Mouse (Mus musculus) CH12.LX (cell line): ENCODE measurements at regions not wholly inside any gene's neighbourhood (a gene's known extent, or its start where the extent isn't known, plus 50 kb on each side); places are given as distances from the start of the nearest gene placed in this dataset.

ENCODE experiments used
- DNase-seq: peaks from one replicate; pipeline ENCODE4 v3.0.0-alpha.2; 2013; ENCODE audit errors: extremely low read depth
- H3K27ac ChIP-seq: 2 replicates; pipeline ENCODE4 v1.5.1; 2012; ENCODE audit warnings: low read depth, mild to moderate bottlenecking, control low read depth, moderate library complexity; ENCODE audit not compliant: insufficient read depth
- H3K27me3 ChIP-seq: replicated peaks from 2 replicates; pipeline ENCODE3; 2012; ENCODE audit warnings: inconsistent platforms
- H3K36me3 ChIP-seq, 2 experiments: replicated peaks in 1 of 2; 2 replicates each; pipeline versions ENCODE3 to v1.6.1; 2012; ENCODE audit warnings: inconsistent platforms in 1 of 2, low read length in 1 of 2, mild to moderate bottlenecking in 1 of 2, mixed read lengths in 1 of 2, moderate library complexity in 1 of 2; ENCODE audit not compliant: control insufficient read depth in 1 of 2, insufficient read depth in 1 of 2
- H3K4me1 ChIP-seq, 2 experiments: 2 replicates each; pipeline ENCODE4 v1.6.1; 2012; ENCODE audit warnings: inconsistent platforms in 1 of 2, moderate library complexity in 1 of 2; ENCODE audit not compliant: insufficient read depth in 2 of 2, control insufficient read depth in 1 of 2
- H3K4me2 ChIP-seq: 2 replicates; pipeline ENCODE4 v1.6.1; 2012; ENCODE audit warnings: low read depth, mild to moderate bottlenecking, control low read depth; ENCODE audit not compliant: poor library complexity, insufficient read depth, severe bottlenecking
- H3K4me3 ChIP-seq, 3 experiments: fragments of 150-350 bp in 1 of 3; sonication (generic) in 1 of 3; replicated peaks in 1 of 3; 2 replicates each; pipeline versions ENCODE3 to v1.5.1; 2011 to 2012; ENCODE audit warnings: low read depth in 2 of 3, low read length in 2 of 3, mild to moderate bottlenecking in 2 of 3, moderate library complexity in 2 of 3, control low read depth in 1 of 3, improper control_type of control experiment in 1 of 3, inconsistent platforms in 1 of 3, mixed read lengths in 1 of 3; ENCODE audit not compliant: poor library complexity in 1 of 3
- H3K79me2 ChIP-seq: replicated peaks from 2 replicates; pipeline ENCODE4 v1.6.1; 2012; ENCODE audit warnings: mild to moderate bottlenecking, moderate library complexity; ENCODE audit not compliant: control insufficient read depth, poor library complexity, insufficient read depth, severe bottlenecking; ENCODE audit errors: extremely low read depth
- H3K9ac ChIP-seq: 2 replicates; pipeline ENCODE4 v1.6.1; 2012; ENCODE audit warnings: low read depth, mild to moderate bottlenecking, control low read depth, moderate library complexity; ENCODE audit not compliant: insufficient read depth
- H3K9me3 ChIP-seq: replicated peaks from 2 replicates; pipeline ENCODE3; 2012; ENCODE audit warnings: low read length, inconsistent platforms, mixed read lengths
- BHLHE40 ChIP-seq: IDR thresholded peaks from 2 replicates; pipeline ENCODE4 v1.6.1; 2011; ENCODE audit warnings: mild to moderate bottlenecking, low read depth, low read length, improper control_type of control experiment
- CHD1 ChIP-seq: IDR thresholded peaks from 2 replicates; pipeline ENCODE4 v1.6.1; 2012; ENCODE audit warnings: low read depth, low read length, improper control_type of control experiment, inconsistent platforms
- E2F4 ChIP-seq: IDR thresholded peaks from 2 replicates; pipeline ENCODE4 v1.6.1; 2011; ENCODE audit warnings: low read depth, low read length, improper control_type of control experiment; ENCODE audit not compliant: insufficient replicate concordance
- ETS1 ChIP-seq: conservative IDR thresholded peaks from 2 replicates; pipeline ENCODE4 v1.6.1; 2012; ENCODE audit warnings: low read depth, mild to moderate bottlenecking, inconsistent platforms, low read length, improper control_type of control experiment, moderate library complexity
- HCFC1 ChIP-seq: IDR thresholded peaks from 2 replicates; pipeline ENCODE4 v1.6.1; 2012; ENCODE audit warnings: low read depth, mild to moderate bottlenecking, inconsistent platforms, low read length, improper control_type of control experiment
- JUN ChIP-seq: IDR thresholded peaks from 2 replicates; pipeline ENCODE4 v1.6.1; 2011; ENCODE audit warnings: low read depth, mild to moderate bottlenecking, low read length, improper control_type of control experiment, moderate library complexity; ENCODE audit not compliant: insufficient read depth
- JUND ChIP-seq: conservative IDR thresholded peaks from 2 replicates; pipeline ENCODE4 v1.6.1; 2011; ENCODE audit warnings: low read depth, low read length, improper control_type of control experiment
- KAT2A ChIP-seq: IDR thresholded peaks from 2 replicates; pipeline ENCODE4 v1.6.1; 2012; ENCODE audit warnings: low read length, improper control_type of control experiment, inconsistent platforms; ENCODE audit not compliant: insufficient replicate concordance
- MAX ChIP-seq: IDR thresholded peaks from 2 replicates; pipeline ENCODE4 v1.6.1; 2011; ENCODE audit warnings: low read length, improper control_type of control experiment
- MEF2A ChIP-seq: IDR thresholded peaks from 2 replicates; pipeline ENCODE4 v1.6.1; 2014; ENCODE audit warnings: low read depth, mild to moderate bottlenecking, inconsistent platforms, low read length, improper control_type of control experiment, borderline replicate concordance
- MXI1 ChIP-seq: IDR thresholded peaks from 2 replicates; pipeline ENCODE4 v1.6.1; 2011; ENCODE audit warnings: mild to moderate bottlenecking, low read depth, low read length, improper control_type of control experiment
- MYC ChIP-seq: IDR thresholded peaks from 2 replicates; pipeline ENCODE4 v1.6.1; 2011; ENCODE audit warnings: low read depth, mild to moderate bottlenecking, improper control_type of control experiment, low read length
- NELFE ChIP-seq: IDR thresholded peaks from 2 replicates; pipeline ENCODE4 v1.6.1; 2011; ENCODE audit warnings: low read depth, low read length, improper control_type of control experiment
- PAX5 ChIP-seq: IDR thresholded peaks from 2 replicates; pipeline ENCODE4 v1.6.1; 2012; ENCODE audit warnings: low read length, inconsistent platforms, mixed read lengths
- POLR2A ChIP-seq: IDR thresholded peaks from 2 replicates; pipeline ENCODE4 v1.6.1; 2011; ENCODE audit warnings: low read depth, mild to moderate bottlenecking, improper control_type of control experiment, low read length
- POLR2AphosphoS2 ChIP-seq: IDR thresholded peaks from 2 replicates; pipeline ENCODE4 v1.6.1; 2011; ENCODE audit warnings: low read depth, low read length, improper control_type of control experiment
- RAD21 ChIP-seq: IDR thresholded peaks from 2 replicates; pipeline ENCODE4 v1.6.1; 2011; ENCODE audit warnings: low read depth, mild to moderate bottlenecking, low read length, improper control_type of control experiment, moderate library complexity
- SMC3 ChIP-seq: IDR thresholded peaks from 2 replicates; pipeline ENCODE4 v1.6.1; 2011; ENCODE audit warnings: low read depth, low read length, improper control_type of control experiment
- ZNF384 ChIP-seq: IDR thresholded peaks from 2 replicates; pipeline ENCODE4 v1.6.1; 2012; ENCODE audit warnings: low read depth, low read length, improper control_type of control experiment, inconsistent platforms
- dilution Hi-C: fragments of 300-500 bp; cut with MboI; formaldehyde crosslinking; loops from 2 replicates; pipeline ENCODE4 v1.14.3; 2020; ENCODE audit warnings: low sequenced_read_pairs; ENCODE audit not compliant: extremely low pct_unique_long_range_greater_than_20kb, extremely low pct_ligation_motif_present
- in situ Hi-C: fragments of 300-500 bp; cut with MboI; formaldehyde crosslinking; loops from 3 replicates; pipeline ENCODE4 v1.14.3; 2019; ENCODE audit warnings: low sequenced_read_pairs, low pct_ligation_motif_present, low pct_unique_long_range_greater_than_20kb, mixed read lengths

GRCm38 (mm10) chr9:41890273-41891141 lies 233.6 kb downstream of the Sorl1 start:
- Histone ChIP-seq H3K9me3 (no peaks in the 10 kb centered on the region), H3K27ac (no peak overlapping the region), H3K27me3 (no peaks in the 10 kb centered on the region), H3K4me3 (no peak overlapping the region), H3K4me2 (no peak overlapping the region), H3K9ac (no peak overlapping the region), H3K36me3 (no peaks in the 10 kb centered on the region), H3K4me1 (peaks cover 0 to under 1% of the 10 kb centered on the region in 2 experiments; a peak in 1 of 4 replicates), H3K79me2 (no peaks in the 10 kb centered on the region)
- DNase-seq: no peak
- dilution Hi-C loops: no loop called here
- TF ChIP-seq MEF2A (no peak), POLR2AphosphoS2 (no peak), CHD1 (no peak), MYC (no peak), SMC3 (no peak), JUND (no peak), MAX (no peak), KAT2A (no peak), JUN (no peak), NELFE (no peak), HCFC1 (no peak), BHLHE40 (no peak), PAX5 (no peak), ZNF384 (no peak), ETS1 (no peak), POLR2A (no peak), RAD21 (no peak), MXI1 (no peak), E2F4 (no peak)
- in situ Hi-C loops: no loop called here

GRCm38 (mm10) chr9:41889568-41890272 lies 234.4 kb downstream of the Sorl1 start:
- TF ChIP-seq BHLHE40: no peak
- H3K4me3 ChIP-seq: no peak overlapping the region
- no peak overlapping the region for H3K4me2 ChIP-seq
- H3K9me3 ChIP-seq: no peaks in the 10 kb centered on the region
- no peak overlapping the region for H3K9ac ChIP-seq
- H3K4me1 ChIP-seq: peaks cover 0 to 3% of the 10 kb centered on the region in 2 experiments; a peak in 1 of 4 replicates
- H3K27ac ChIP-seq: no peak overlapping the region
- DNase-seq: no peak
- no peaks in the 10 kb centered on the region for H3K79me2 ChIP-seq
- dilution Hi-C loops: no loop called here
- in situ Hi-C loops: no loop called here
- no peaks in the 10 kb centered on the region for H3K27me3 ChIP-seq
- no peaks in the 10 kb centered on the region for H3K36me3 ChIP-seq
